Mouse (Mus musculus): ENCODE measurements around the gene Ccdc191. TPM values are rescaled to one million over a fixed set of nuclear protein-coding genes. Genes with fewer than 3 reads are reported as not detected.

Ccdc191 gene
- polyA plus RNA-seq, 3 experiments from 2014 or later, result 7.2 to 24.6 (median 15.0) TPM

- ATAC-seq, result no peak
Measured at GRCm38 (mm10) chr16:43932319-43932718, 42.7 kb downstream of the Ccdc191 start.

- ATAC-seq, result no peak
Measured at GRCm38 (mm10) chr16:43933041-43933440, 43.4 kb downstream of the Ccdc191 start.

- ATAC-seq, result no peak
Measured at GRCm38 (mm10) chr16:43934856-43935255, 45.3 kb downstream of the Ccdc191 start.

GRCm38 (mm10) chr16:43935367-43935766 is 45.8 kb downstream of the Ccdc191 start:
- no peak for ATAC-seq

- ATAC-seq, result no peak
Measured at GRCm38 (mm10) chr16:43935892-43936291, 46.3 kb downstream of the Ccdc191 start.

GRCm38 (mm10) chr16:43940846-43941245 is 51.2 kb downstream of the Ccdc191 start:
- no peak for ATAC-seq

GRCm38 (mm10) chr16:43945351-43945750 is 55.8 kb downstream of the Ccdc191 start:
- ATAC-seq, result no peak

GRCm38 (mm10) chr16:43945869-43946268 is 56.3 kb downstream of the Ccdc191 start:
- no peak for ATAC-seq

GRCm38 (mm10) chr16:43951591-43951990 is 62.0 kb downstream of the Ccdc191 start:
- no peak for ATAC-seq

GRCm38 (mm10) chr16:43954913-43955312 is 65.3 kb downstream of the Ccdc191 start:
- no peak for ATAC-seq

GRCm38 (mm10) chr16:43958038-43958437 is 68.4 kb downstream of the Ccdc191 start:
- ATAC-seq, result no peak

- no peak for ATAC-seq
Measured at GRCm38 (mm10) chr16:43963291-43963690, 73.7 kb downstream of the Ccdc191 start.

GRCm38 (mm10) chr16:43963780-43964179 is 74.2 kb downstream of the Ccdc191 start:
- ATAC-seq, result no peak

GRCm38 (mm10) chr16:43965781-43966389 is 76.3 kb downstream of the Ccdc191 start:
- no peak for ATAC-seq

- ATAC-seq, result no peak
Measured at GRCm38 (mm10) chr16:43970426-43970825, 80.8 kb downstream of the Ccdc191 start.

- no peak for ATAC-seq
Measured at GRCm38 (mm10) chr16:43971189-43971588, 81.6 kb downstream of the Ccdc191 start.

- no peak for ATAC-seq
Measured at GRCm38 (mm10) chr16:43971741-43972140, 82.1 kb downstream of the Ccdc191 start.

- ATAC-seq, result no peak
Measured at GRCm38 (mm10) chr16:43972391-43972790, 82.8 kb downstream of the Ccdc191 start.

- no peak for ATAC-seq
Measured at GRCm38 (mm10) chr16:43973147-43973546, 83.5 kb downstream of the Ccdc191 start.

GRCm38 (mm10) chr16:43973606-43974220 is 84.1 kb downstream of the Ccdc191 start:
- ATAC-seq, result no peak

- no peak for ATAC-seq
Measured at GRCm38 (mm10) chr16:43979010-43979327, 89.4 kb downstream of the Ccdc191 start.

GRCm38 (mm10) chr16:43979328-43980109 is 89.9 kb downstream of the Ccdc191 start, which contains the start of gene Zdhhc23:
Gene Zdhhc23, minus strand, starts transcription at chr16:43979791.
- peak; percentile 67 for ATAC-seq

- peak; percentile 51 for ATAC-seq
Measured at GRCm38 (mm10) chr16:43980110-43980609, 90.6 kb downstream of the Ccdc191 start.

- no peak for ATAC-seq
Measured at GRCm38 (mm10) chr16:43986299-43986698, 96.7 kb downstream of the Ccdc191 start.

All from inflammation-experienced regulatory T-cells, adult 6 months (primary cell).